Mouse (Mus musculus) A20 (cell line): ENCODE measurements around the gene Pdgfc.
"Not testable (repeated sequence)": the region's sequence is repeated elsewhere in the genome, so short reads cannot be mapped to it uniquely, and the experiment has no call there.

Source experiments
- DNase-seq: peaks from one replicate; pipeline ENCODE4 v3.0.0-alpha.2; 2011; ENCODE audit warnings: low read depth, low spot score

Pdgfc gene

DNA sequence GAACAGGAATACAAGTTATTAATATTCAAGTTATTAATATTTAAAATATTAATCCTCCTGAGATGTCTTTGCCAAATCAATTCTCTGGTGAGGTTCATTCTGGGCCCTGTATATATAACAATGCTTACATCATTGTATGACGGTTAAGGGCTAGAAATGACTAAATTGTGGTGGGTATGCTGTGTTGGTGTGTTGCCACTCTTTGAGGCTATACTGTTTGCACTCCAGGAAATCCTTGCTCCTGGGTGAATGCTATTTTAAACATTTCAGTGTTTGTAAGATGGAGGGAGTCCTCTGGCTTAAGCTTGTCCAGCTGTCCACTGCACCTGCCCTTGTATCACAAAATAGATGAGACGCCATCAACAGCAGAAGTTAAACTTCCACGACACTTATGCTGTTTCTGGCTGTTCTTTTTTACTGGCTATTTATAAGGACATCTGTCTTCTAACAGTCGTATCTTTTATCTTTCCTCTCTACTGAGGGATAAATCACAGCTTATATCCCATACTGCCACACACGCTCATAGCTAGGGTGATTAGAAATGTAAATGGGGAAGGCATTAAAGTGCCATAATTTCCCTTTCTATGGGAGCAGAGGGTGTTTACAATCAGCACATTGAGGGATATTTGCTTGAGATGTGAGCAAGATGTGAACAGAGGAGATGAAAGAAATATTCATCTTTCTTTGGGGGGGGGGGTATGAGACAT lies 9.3 kb downstream of the Pdgfc start:
- no peak for DNase-seq

- peak; percentile 48 for DNase-seq
Measured at GRCm38 (mm10) chr3:81046652-81047607, 10.7 kb downstream of the Pdgfc start.

DNA sequence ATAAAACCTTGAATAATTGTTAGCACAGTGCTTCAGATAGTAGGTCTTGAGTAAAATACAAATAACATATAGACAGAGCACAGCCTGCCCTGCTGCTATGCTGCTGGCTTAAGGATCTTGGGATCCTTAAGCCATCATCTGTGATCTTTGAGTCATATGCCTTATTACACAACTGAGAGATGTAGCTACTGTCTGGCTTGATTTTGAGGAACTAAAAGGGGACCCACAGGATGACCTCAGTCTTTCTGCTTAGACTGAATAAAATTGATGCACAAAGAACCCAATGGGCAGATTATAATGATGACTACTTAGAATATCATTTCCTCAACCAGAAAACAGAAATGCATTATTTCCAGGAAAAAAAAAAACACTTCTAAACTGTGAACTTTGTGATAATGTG lies 15.3 kb downstream of the Pdgfc start:
- no peak for DNase-seq

- no peak for DNase-seq
Measured at GRCm38 (mm10) chr3:81052422-81052821, 16.2 kb downstream of the Pdgfc start.

DNA sequence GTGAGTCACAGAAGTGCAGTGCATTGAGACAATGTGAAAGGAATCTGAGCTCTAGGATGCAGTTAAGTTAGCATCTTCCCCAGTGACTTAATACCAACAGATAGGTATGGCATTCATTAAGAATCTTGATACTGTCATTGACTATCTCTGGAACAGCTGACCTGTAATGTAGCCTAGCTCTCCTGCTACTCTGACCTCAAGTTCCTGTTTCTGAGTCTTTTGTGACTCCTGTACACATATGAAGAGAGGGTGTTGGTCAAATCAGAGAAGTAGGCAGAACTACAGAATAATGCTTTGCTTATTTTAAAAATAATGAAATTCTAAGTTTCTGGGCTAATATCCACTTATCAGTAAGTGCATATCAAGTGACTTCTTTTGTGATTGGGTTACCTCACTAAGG lies 17.9 kb downstream of the Pdgfc start:
- DNase-seq: peak; percentile 42

- no peak for DNase-seq
Measured at GRCm38 (mm10) chr3:81057719-81058118, 21.5 kb downstream of the Pdgfc start.

GRCm38 (mm10) chr3:81058527-81059031 lies 22.4 kb downstream of the Pdgfc start:
- no peak for DNase-seq

- no peak for DNase-seq
Measured at GRCm38 (mm10) chr3:81068550-81068949, 32.3 kb downstream of the Pdgfc start.

DNA sequence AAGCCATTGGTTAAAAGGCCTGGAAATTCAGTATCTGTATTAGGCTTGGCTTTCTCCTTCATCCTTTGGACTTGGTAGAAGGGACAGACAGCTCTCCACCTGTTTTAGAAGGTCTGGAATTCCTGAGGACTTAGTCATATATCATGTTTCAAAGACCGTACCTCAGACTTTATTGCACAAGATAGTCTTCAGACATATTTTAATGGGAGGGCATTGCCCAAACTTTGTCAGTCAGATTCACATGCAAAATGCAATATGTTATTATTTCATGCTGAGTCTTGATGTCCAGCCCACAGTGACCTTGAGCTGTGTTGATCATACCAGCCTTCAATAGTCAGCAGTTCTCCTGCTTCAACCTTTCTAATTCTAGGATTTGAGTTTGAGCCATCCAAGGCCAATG lies 64.9 kb downstream of the Pdgfc start:
- DNase-seq: no peak

- DNase-seq: peak; percentile 33
Measured at GRCm38 (mm10) chr3:81102158-81102876, 66.1 kb downstream of the Pdgfc start.

DNA sequence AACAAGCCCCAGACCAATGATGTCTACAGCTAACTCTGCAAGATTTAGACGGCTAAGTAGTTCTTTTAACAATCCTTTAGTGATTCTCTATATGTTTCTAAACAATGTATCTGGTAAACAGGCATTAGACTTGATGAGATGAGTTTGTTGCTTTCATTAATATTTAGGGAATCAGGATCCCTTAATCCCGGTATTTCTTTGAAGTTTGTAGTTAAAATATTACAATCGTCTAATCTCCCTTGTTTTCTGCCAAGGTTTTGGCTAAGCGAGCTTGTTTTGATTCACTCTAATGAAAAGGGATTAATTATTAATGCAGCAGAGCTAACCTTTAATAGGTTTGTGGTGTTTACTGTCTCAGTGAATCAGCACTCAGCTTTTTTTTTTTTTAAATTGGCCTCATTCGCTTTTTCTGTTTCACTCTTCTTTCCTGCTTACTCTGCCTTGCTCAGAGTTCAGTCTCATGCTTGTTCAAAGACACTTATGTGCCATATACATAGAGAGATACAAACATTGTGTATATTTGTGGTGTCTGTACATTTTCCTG lies 66.7 kb downstream of the Pdgfc start:
- DNase-seq: no peak

- no peak for DNase-seq
Measured at GRCm38 (mm10) chr3:81107515-81107914, 71.3 kb downstream of the Pdgfc start.

- no peak for DNase-seq
Measured at GRCm38 (mm10) chr3:81110968-81111367, 74.8 kb downstream of the Pdgfc start.

- DNase-seq: peak; percentile 33
Measured at GRCm38 (mm10) chr3:81112892-81113291, 76.7 kb downstream of the Pdgfc start.

DNA sequence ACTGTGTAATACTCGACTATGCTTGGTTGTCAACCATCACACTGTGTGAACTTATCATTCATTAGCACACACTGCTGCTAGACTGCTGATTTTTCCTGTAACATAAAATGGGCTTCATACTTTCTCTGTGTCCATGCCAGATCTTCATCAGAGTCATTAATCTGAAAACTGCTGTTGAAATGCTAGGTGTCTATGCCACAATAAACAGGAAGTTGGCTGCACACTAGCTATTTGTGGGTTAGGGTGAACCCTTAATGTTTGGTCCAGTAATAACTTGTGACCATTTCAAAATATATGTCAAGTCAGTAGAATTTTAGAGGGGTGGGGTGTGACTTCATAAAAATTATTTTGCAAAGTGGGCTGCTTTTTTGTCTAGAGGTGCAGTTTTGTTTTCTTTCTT lies 84.4 kb downstream of the Pdgfc start:
- no peak for DNase-seq

DNA sequence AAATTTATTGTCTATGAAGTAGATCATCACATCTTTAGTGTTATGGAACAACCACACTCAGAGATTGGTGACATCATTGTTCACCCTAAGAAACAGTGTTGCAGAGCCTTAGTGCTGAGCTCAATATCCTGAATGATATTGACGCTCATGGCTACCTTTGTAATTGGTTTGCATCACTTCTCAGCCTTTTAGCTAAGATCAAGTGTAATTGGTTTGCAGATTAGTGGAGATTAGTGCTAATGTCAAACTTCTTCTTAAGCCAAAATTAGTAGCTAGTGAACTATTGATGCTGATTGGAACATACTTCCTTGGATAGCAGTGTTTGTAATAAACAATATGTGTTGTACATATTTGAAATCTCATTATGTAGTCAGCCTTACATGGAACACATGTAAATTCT lies 85.5 kb downstream of the Pdgfc start:
- no peak for DNase-seq

DNA sequence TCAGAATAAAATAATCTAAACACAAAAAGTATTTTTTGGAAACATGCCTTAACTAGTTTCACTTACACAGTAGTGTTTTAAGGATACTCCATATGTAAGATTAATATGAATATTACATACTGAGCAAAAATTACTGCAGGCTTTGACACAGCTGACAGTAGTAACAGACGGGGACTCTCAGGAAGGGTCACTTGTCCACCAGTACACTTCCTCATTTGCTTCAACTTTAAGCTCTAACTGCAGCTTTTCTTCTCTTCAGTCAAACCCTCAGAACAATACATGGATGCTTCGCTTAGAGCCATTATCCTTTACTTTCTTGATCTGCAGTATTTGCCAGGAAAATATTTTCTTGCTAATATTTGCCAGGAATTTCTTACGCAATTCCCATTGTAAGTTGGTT lies 87.2 kb downstream of the Pdgfc start:
- no peak for DNase-seq

DNA sequence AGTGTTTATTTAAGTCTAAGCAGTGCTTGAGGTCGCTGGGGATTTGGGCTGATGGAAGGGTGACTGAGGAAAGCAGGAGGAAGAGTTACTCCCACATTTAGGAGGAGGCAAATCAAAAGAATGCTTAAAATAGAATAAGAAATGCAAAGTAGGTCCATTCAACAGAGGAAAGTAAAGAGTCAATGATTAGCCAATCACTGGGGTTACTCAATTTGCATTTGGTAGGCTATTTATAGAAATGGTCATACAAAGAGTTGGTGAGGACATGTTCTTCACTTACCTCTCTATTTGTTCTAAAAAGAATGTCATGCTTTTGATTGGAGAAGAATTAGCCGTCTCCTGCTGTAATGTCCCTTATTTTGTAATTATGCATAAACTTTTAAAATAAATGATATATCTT lies 90.8 kb downstream of the Pdgfc start:
- DNase-seq: no peak

DNA sequence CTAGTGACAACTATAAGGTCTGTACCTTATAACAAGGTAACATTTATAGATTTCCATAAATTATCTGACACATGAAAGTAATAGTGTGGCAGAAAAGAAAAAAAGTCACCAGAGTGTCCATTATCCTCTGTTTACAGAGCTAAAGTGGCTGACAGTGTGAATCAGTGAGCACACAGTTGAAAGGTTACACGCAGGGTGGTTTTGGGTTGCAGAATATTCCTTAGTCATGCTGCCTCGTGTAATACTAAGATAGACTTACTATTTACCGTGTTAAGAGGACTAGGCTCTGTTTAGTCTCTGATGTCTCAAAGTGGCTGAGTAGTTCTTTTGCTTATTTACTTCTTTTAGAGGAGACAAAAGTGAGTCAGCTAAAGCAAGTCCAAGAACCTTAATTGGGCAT lies 100.8 kb downstream of the Pdgfc start:
- DNase-seq: no peak

DNA sequence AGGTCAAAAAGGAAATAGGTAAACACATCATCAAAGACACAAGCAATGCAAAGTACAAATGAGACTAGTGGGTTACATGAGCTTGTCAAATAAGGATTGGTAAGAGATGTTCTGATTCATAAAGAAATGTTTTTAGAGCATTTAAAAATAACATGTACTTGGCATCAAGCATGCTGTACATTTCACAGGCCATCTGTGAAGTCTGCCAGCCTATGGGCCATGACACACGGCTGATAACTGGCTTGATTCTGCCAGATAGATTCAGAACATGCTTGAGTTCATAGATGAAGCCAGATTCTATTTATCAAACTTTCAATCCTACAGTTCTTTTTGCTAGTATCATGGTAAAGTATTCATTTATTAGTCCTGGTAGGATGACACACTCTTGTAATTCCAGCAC lies 101.8 kb downstream of the Pdgfc start:
- DNase-seq: not testable (repeated sequence)

GRCm38 (mm10) chr3:81143730-81144129 lies 107.5 kb downstream of the Pdgfc start:
- DNase-seq: no peak

GRCm38 (mm10) chr3:81149109-81149521 lies 112.9 kb downstream of the Pdgfc start:
- no peak for DNase-seq
